Mouse (Mus musculus) heart, adult 8-10 months (tissue): ENCODE measurements at regions not wholly inside any gene's neighbourhood (a gene's known extent, or its start where the extent isn't known, plus 50 kb on each side); places are given as distances from the start of the nearest gene placed in this dataset.
A peak's percentile ranks its signal among the peaks of the same experiment; 100 is the strongest.

Experiments used
- DNase-seq: peaks from one replicate; pipeline ENCODE4 v3.0.0; 2022; ENCODE audit warnings: low spot score

GRCm38 (mm10) chr12:6211266-6211665, 835.8 kb upstream of the Klhl29 start:
- DNase-seq: no peak

- peak; percentile 23 for DNase-seq
Measured at GRCm38 (mm10) chr12:6189232-6189631, 813.8 kb upstream of the Klhl29 start.

GRCm38 (mm10) chr12:6168795-6169194, 793.3 kb upstream of the Klhl29 start:
- DNase-seq: no peak

- DNase-seq: no peak
Measured at GRCm38 (mm10) chr12:6154287-6154686, 778.8 kb upstream of the Klhl29 start.

- DNase-seq: no peak
Measured at GRCm38 (mm10) chr12:6151476-6151875, 776.0 kb upstream of the Klhl29 start.

GRCm38 (mm10) chr12:6132451-6132850, 757.0 kb upstream of the Klhl29 start:
- peak; percentile 40 for DNase-seq

GRCm38 (mm10) chr12:6119557-6119956, 744.1 kb upstream of the Klhl29 start:
- no peak for DNase-seq

GRCm38 (mm10) chr12:6115254-6115653, 739.8 kb upstream of the Klhl29 start:
- DNase-seq: no peak

GRCm38 (mm10) chr12:6097295-6097694, 721.8 kb upstream of the Klhl29 start:
- DNase-seq: no peak

GRCm38 (mm10) chr12:6087627-6088350, 712.3 kb upstream of the Klhl29 start:
- DNase-seq: no peak

- DNase-seq: no peak
Measured at GRCm38 (mm10) chr12:6087071-6087470, 711.6 kb upstream of the Klhl29 start.

- no peak for DNase-seq
Measured at GRCm38 (mm10) chr12:6046866-6047689, 671.6 kb upstream of the Klhl29 start.

- DNase-seq: no peak
Measured at GRCm38 (mm10) chr12:6046110-6046509, 670.6 kb upstream of the Klhl29 start.

GRCm38 (mm10) chr12:6042326-6042725, 666.8 kb upstream of the Klhl29 start:
- no peak for DNase-seq

GRCm38 (mm10) chr12:6024111-6024510, 648.6 kb upstream of the Klhl29 start:
- no peak for DNase-seq

- no peak for DNase-seq
Measured at GRCm38 (mm10) chr12:6022490-6022889, 647.0 kb upstream of the Klhl29 start.

GRCm38 (mm10) chr12:6000961-6001360, 625.5 kb upstream of the Klhl29 start:
- DNase-seq: no peak

- DNase-seq: no peak
Measured at GRCm38 (mm10) chr12:5997366-5997765, 621.9 kb upstream of the Klhl29 start.

- no peak for DNase-seq
Measured at GRCm38 (mm10) chr12:5996672-5997071, 621.2 kb upstream of the Klhl29 start.

GRCm38 (mm10) chr12:5983937-5984610, 608.6 kb upstream of the Klhl29 start:
- DNase-seq: no peak

- no peak for DNase-seq
Measured at GRCm38 (mm10) chr12:5982096-5982495, 606.6 kb upstream of the Klhl29 start.

GRCm38 (mm10) chr12:5975926-5976325, 600.4 kb upstream of the Klhl29 start:
- no peak for DNase-seq
